Mouse (Mus musculus): ENCODE results near the gene Gm12800. TPM values are rescaled to one million over a fixed set of nuclear protein-coding genes. Genes with fewer than 3 reads are reported as not detected.

Gm12800 gene
- polyA plus RNA-seq, 1 experiment from 2014 or later = not detected

Other genes with a start within 250 kb of the Gm12800 start
- 0.43 and 0.91 TPM in 2 replicates for gene Lepr, start 191.7 kb upstream of the Gm12800 start, polyA plus RNA-seq (2014; fragmentation: Nextera tagmentation; extraction: Ambion mirVana)
- not detected in 2 replicates for gene B020004J07Rik, start 65.1 kb upstream of the Gm12800 start, polyA plus RNA-seq (2014; fragmentation: Nextera tagmentation; extraction: Ambion mirVana)
- gene C130073F10Rik, start 15.3 kb upstream of the Gm12800 start, polyA plus RNA-seq (2014; fragmentation: Nextera tagmentation; extraction: Ambion mirVana) = not detected in 2 replicates
- gene Gm12794, start 31.3 kb downstream of the Gm12800 start, polyA plus RNA-seq (2014; fragmentation: Nextera tagmentation; extraction: Ambion mirVana) = not detected in 2 replicates
- gene Gm12790, start 71.9 kb downstream of the Gm12800 start, polyA plus RNA-seq (2014; fragmentation: Nextera tagmentation; extraction: Ambion mirVana) = not detected in 2 replicates
- gene Gm12789, start 77.5 kb downstream of the Gm12800 start, polyA plus RNA-seq (2014; fragmentation: Nextera tagmentation; extraction: Ambion mirVana) = not detected in 2 replicates
- 9.2 and 11.5 TPM in 2 replicates for gene Pde4b, start 178.4 kb downstream of the Gm12800 start, polyA plus RNA-seq (2014; fragmentation: Nextera tagmentation; extraction: Ambion mirVana)